Mouse (Mus musculus) embryonic facial prominence, embryonic 14.5 days (tissue): ENCODE results near the gene Nrl. TPM values are rescaled to one million over a fixed set of nuclear protein-coding genes. Genes with fewer than 3 reads are reported as not detected.

Experiments used
- ATAC-seq: fragments of 200-750 bp; cut with Nextera tagmentation; 2 replicates; pipeline ENCODE4 v1.8.0; 2017; ENCODE audit warnings: low read depth, moderate number of reproducible peaks, moderate TSS enrichment
- DNase-seq: peaks from one replicate; pipeline ENCODE4 v3.0.0-alpha.2; 2015; ENCODE audit warnings: low spot score
- H3K27ac ChIP-seq: fragments of 300-500 bp; sonication (generic); replicated peaks from 2 replicates; pipeline ENCODE4 v1.5.1; 2014; ENCODE audit warnings: low read depth, mild to moderate bottlenecking, low read length, moderate library complexity
- H3K27me3 ChIP-seq: fragments of 300-500 bp; sonication (generic); replicated peaks from 2 replicates; pipeline ENCODE4 v1.6.1; 2014; ENCODE audit warnings: low read length; ENCODE audit not compliant: control insufficient read depth, insufficient read depth
- H3K36me3 ChIP-seq: fragments of 300-500 bp; sonication (generic); 2 replicates; pipeline ENCODE4 v1.6.1; 2014; ENCODE audit warnings: low read length, mixed read lengths; ENCODE audit not compliant: control insufficient read depth, insufficient read depth
- H3K4me1 ChIP-seq: fragments of 300-500 bp; sonication (generic); 2 replicates; pipeline ENCODE4 v1.6.1; 2014; ENCODE audit warnings: antibody characterized with exemption, low read length; ENCODE audit not compliant: control insufficient read depth, insufficient read depth
- H3K4me2 ChIP-seq: fragments of 300-500 bp; sonication (generic); 2 replicates; pipeline ENCODE4 v1.6.1; 2014; ENCODE audit warnings: low read depth, mild to moderate bottlenecking, low read length, moderate library complexity, mixed read lengths
- H3K4me3 ChIP-seq: fragments of 300-500 bp; sonication (generic); 2 replicates; pipeline ENCODE4 v1.5.1; 2014; ENCODE audit warnings: low read depth, mild to moderate bottlenecking, low read length
- H3K9ac ChIP-seq: fragments of 300-500 bp; sonication (generic); 2 replicates; pipeline ENCODE4 v1.6.1; 2014; ENCODE audit warnings: low read depth, mild to moderate bottlenecking, low read length, moderate library complexity, mixed read lengths
- H3K9me3 ChIP-seq: fragments of 300-500 bp; sonication (generic); 2 replicates; pipeline ENCODE4 v1.6.1; 2016; ENCODE audit warnings: low read length; ENCODE audit not compliant: control insufficient read depth
- WGBS: fragments of 180-500 bp; shearing (Covaris S2); extraction: QIAGEN DNeasy Blood & Tissue Kit; methylation state at CpG from one replicate; pipeline ENCODE4 v1.1.7; 2014; 5-methylcytosine and 5-hydroxymethylcytosine counted together
- polyA plus RNA-seq: library from polyadenylated mRNA; unstranded; fragments of >200 nt; fragmentation: Nextera tagmentation; extraction: Ambion mirVana; gene quantifications from 2 replicates; pipeline ENCODE4 v1.2.1, GENCODE M21; 2014

The Nrl gene
- polyA plus RNA-seq, result not detected in 2 replicates

DNA sequence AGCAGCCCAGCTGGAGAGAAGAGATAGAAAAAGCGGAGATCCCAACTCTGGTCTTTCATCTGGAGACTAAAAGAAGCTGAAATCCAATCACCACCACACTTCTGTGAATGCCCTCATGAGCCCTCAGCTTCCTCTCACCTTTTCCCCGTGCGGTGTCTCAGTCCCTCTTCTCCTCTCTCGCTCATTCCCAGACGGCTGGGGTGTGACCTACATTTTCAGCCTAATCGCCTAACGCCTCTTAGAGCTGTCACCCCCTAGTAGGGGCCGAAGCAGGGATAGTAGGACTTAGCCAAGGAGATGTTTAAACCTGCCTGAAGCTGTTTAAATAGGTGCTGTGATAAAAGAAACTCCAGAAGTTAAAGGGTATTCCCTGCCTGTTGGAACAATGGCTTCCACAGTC lies at the start of gene Nrl:
Gene Nrl, minus strand, starts transcription at position 197 of the 400 bp plus-strand sequence.
- Histone ChIP-seq H3K4me2 (no peak within 1 kb of the TSS), H3K4me3 (no peak within 1 kb of the TSS), H3K36me3 (no peaks in the 10 kb centered on the region), H3K27me3 (peaks cover 29% of the 10 kb centered on the region), H3K9me3 (no peaks in the 10 kb centered on the region), H3K9ac (no peak within 1 kb of the TSS), H3K4me1 (0 out of 2 replicates have a peak, but pooled peaks cover 2% of the 10 kb centered on the region), H3K27ac (no peak within 1 kb of the TSS)
- ATAC-seq (no peak), DNase-seq (no peak)
- 32% methylated on average over 8 of the region's 8 CpGs for WGBS

DNA sequence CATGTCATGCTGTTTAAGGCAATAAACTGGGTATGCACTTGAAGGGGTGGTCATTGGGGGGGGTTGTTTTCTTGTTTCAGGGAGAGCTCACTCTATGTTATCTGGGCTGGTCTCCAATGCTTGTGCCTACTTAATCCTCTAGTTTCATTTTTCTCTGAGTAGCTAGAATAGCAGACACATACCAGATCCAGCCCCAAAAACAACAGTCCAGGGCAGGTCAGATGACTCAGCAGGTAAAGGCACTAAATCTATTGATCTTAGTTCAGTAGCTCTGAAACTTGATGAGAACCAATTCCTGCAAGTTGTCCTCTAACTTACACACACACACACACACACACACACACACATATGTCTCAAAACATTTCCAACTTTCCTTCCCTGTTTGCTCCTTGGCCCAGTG lies 47.0 kb upstream of the Nrl start:
- no peaks in the 10 kb centered on the region for H3K9me3 ChIP-seq
- peaks cover 22% of the 10 kb centered on the region; the same call in 1 of the 2 replicates for H3K36me3 ChIP-seq
- H3K4me2 ChIP-seq, result no peak overlapping the region
- H3K4me1 ChIP-seq, result no peaks in the 10 kb centered on the region
- no peak overlapping the region for H3K4me3 ChIP-seq
- H3K27ac ChIP-seq, result no peak overlapping the region
- no peak overlapping the region for H3K9ac ChIP-seq
- DNase-seq (no peak), ATAC-seq (no peak)
- no peaks in the 10 kb centered on the region for H3K27me3 ChIP-seq

DNA sequence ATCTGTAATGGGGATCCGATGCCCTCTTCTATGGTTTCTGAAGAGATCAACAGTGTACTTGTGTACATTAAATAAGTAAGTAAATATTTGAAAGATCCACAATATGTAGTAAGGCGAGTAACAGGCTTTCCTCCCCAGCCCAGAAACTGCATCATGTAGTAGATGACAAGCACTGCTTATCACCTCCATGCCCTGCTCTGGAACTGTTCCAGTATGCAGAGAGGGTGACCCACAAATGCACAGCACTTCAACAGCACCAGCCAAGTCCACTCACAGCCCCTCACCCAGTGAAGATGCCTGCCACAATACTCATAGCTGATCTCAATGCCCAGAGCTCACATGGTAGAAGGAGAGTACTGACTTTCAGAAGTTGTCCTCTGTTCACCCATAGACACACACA lies 45.8 kb upstream of the Nrl start:
- 82% methylated on average over 2 of the region's 2 CpGs for WGBS
- Histone ChIP-seq H3K27me3 (no peaks in the 10 kb centered on the region), H3K36me3 (peaks cover 33% of the 10 kb centered on the region), H3K4me1 (no peaks in the 10 kb centered on the region), H3K4me2 (no peak overlapping the region), H3K9me3 (no peaks in the 10 kb centered on the region), H3K27ac (no peak overlapping the region), H3K4me3 (no peak overlapping the region), H3K9ac (no peak overlapping the region)
- no peak for ATAC-seq
- DNase-seq, result no peak

DNA sequence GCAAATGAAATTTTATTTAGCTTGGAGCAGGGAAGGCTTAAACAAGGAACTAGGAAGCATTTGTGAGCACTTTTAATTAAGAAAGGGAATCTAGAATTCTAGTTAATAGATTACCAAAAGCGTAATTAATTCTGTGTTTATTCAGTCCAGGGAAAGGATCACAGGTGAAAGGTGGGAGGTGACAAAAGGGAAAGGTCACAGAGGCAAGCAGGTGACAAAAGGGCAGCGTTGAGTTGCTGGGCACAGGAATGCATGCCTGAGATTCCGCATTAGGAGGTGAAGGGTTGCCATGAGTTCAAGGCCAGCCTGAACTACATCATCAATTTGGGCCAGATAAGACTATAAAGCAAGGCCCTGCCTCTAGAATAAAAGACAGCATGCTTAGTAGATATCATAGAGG lies 42.7 kb upstream of the Nrl start:
- peaks cover 58% of the 10 kb centered on the region for H3K36me3 ChIP-seq
- no peaks in the 10 kb centered on the region for H3K4me1 ChIP-seq
- ATAC-seq (no peak), DNase-seq (no peak)
- no peaks in the 10 kb centered on the region for H3K27me3 ChIP-seq
- H3K4me2 ChIP-seq, result no peak overlapping the region
- H3K9me3 ChIP-seq, result no peaks in the 10 kb centered on the region
- H3K4me3 ChIP-seq, result no peak overlapping the region
- no peak overlapping the region for H3K9ac ChIP-seq
- H3K27ac ChIP-seq, result no peak overlapping the region
- WGBS, result 90% methylated on average over 3 of the region's 3 CpGs

DNA sequence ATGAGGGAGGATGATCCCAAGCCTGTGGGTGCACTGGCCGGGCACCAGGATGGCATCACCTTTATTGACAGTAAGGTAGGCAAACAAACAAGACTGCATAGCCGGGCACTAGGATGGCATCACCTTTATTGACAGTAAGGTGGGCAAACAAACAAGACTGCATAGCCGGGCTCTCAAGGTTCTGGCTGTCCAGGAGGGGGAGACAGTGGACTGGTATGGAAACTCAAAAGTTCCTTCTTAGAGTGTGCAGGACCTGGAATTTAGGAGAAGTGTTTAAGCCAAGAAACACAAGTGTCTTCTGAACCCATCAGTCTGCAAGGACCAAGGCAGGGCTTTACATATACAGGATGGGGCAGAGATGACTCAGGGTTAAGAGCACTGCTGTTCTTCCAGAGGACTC lies 41.0 kb upstream of the Nrl start:
- DNase-seq (no peak), ATAC-seq (no peak)
- H3K4me1 ChIP-seq, result peaks cover 8% of the 10 kb centered on the region
- H3K4me3 ChIP-seq, result no peak overlapping the region
- peaks cover 58% of the 10 kb centered on the region for H3K36me3 ChIP-seq
- no peak overlapping the region for H3K4me2 ChIP-seq
- 84% methylated on average over 3 of the region's 3 CpGs for WGBS
- H3K9me3 ChIP-seq, result no peaks in the 10 kb centered on the region
- no peaks in the 10 kb centered on the region for H3K27me3 ChIP-seq
- no peak overlapping the region for H3K27ac ChIP-seq
- no peak overlapping the region for H3K9ac ChIP-seq

DNA sequence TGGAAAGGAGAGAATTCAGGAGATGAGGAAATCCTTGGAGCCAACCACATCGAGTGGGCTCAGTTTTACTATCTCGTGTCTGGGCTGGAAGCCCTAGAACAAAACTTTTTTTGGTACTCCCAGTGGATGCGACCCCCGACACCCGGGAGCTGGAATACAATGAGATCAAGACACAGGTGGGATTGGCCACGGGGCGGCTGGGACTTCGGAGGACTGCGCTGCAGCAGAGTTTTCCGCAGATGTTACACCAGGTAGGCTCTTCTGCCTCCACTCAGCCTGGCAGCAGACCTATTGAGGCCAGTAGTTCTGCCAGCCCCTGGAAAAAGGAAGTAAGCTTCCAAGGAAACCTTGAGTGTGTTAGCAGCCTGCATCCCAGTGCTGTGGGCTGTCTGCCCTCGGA lies 38.5 kb upstream of the Nrl start:
- ATAC-seq, result no peak
- H3K4me3 ChIP-seq, result no peak overlapping the region
- no peak overlapping the region for H3K4me2 ChIP-seq
- peaks cover 50% of the 10 kb centered on the region for H3K36me3 ChIP-seq
- DNase-seq, result no peak
- WGBS, result 84% methylated on average over 11 of the region's 11 CpGs
- H3K9me3 ChIP-seq, result no peaks in the 10 kb centered on the region
- H3K9ac ChIP-seq, result no peak overlapping the region
- peaks cover 8% of the 10 kb centered on the region for H3K4me1 ChIP-seq
- no peaks in the 10 kb centered on the region for H3K27me3 ChIP-seq
- no peak overlapping the region for H3K27ac ChIP-seq

DNA sequence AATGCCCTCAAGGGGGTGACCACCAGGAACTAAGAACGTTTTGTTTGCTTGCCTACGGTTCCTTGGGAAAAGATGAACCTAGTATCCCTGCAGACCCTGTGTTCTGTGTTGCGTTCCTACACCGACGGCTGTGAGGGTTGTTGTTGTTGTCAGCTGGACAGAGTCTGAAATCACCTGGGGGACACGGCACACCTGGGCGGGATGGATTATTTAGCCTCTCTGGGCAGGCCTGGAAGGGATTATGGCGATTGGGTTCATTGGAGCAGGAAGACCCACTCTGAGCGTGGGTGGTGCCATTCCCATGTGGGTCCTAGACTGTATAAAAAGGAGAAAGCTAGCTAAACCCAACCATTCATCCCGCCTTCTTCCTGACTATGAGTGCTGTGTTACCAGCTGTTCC lies 37.1 kb upstream of the Nrl start:
- peak overlapping the region; percentile 70; the same call in 1 of the 2 replicates for H3K4me3 ChIP-seq
- no peaks in the 10 kb centered on the region for H3K9me3 ChIP-seq
- H3K9ac ChIP-seq, result no peak overlapping the region
- DNase-seq (no peak), ATAC-seq (no peak)
- peaks cover 8% of the 10 kb centered on the region for H3K4me1 ChIP-seq
- H3K27me3 ChIP-seq, result no peaks in the 10 kb centered on the region
- 81% methylated on average over 10 of the region's 10 CpGs for WGBS
- peak overlapping the region; percentile 65 for H3K4me2 ChIP-seq
- no peak overlapping the region for H3K27ac ChIP-seq
- peaks cover 38% of the 10 kb centered on the region for H3K36me3 ChIP-seq

DNA sequence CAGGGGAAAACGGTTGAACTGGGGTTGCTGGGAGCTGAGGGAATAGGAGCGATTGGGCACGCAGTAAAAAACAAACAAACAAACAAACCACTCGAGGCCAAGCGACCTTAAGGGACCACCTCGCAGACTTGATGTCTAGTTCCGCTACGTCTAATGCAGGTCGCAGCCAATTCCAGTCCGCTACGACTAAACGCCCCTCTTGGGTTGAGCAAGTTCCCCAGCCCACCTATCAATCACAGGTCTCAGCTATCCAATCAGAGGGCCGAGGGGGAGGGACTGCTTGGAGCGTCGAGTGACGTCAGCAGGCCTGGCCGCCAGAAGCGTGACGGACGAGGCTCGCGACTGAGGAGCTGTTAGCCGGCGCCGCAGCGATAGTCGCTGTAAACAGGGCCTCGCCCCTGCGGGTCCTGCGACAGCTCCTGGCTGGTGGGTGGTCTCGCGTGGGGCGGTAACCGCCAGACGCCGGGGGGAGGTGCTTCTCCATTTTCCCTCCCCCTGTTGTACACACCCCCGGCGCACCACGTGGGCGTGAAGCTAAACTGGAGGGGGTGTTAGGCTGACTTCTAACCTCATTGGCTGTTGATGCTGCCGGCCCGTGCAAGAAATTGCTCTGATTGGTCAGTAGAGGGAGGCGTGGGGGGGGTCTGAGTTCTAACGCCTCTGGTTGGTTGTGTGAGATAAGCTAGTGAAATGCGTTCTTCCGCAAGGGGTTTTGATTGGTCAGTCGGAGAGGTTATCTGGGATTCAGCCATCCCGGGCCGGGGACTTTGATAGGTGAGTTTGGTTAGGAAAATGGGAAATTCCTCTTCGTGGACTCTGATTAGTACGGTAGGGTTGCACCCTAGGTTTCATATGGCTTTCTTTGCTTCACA lies 35.7 kb upstream of the Nrl start, which contains the start of gene A730061H03Rik:
Gene A730061H03Rik, minus strand, starts transcription at position 205 of the 872 bp plus-strand sequence.
- DNase-seq (peak; percentile 100), ATAC-seq (peak; percentile 95)
- H3K4me1 ChIP-seq, result peaks cover 8% of the 10 kb centered on the region
- peak within 1 kb of the TSS; percentile 70 for H3K4me3 ChIP-seq
- H3K36me3 ChIP-seq, result peaks cover 23% of the 10 kb centered on the region
- H3K27me3 ChIP-seq, result no peaks in the 10 kb centered on the region
- H3K27ac ChIP-seq, result peak within 1 kb of the TSS; percentile 98
- WGBS, result 0% methylated on average over 34 of the region's 51 CpGs
- no peaks in the 10 kb centered on the region for H3K9me3 ChIP-seq
- H3K4me2 ChIP-seq, result peak within 1 kb of the TSS; percentile 65
- peak within 1 kb of the TSS; percentile 77 for H3K9ac ChIP-seq

DNA sequence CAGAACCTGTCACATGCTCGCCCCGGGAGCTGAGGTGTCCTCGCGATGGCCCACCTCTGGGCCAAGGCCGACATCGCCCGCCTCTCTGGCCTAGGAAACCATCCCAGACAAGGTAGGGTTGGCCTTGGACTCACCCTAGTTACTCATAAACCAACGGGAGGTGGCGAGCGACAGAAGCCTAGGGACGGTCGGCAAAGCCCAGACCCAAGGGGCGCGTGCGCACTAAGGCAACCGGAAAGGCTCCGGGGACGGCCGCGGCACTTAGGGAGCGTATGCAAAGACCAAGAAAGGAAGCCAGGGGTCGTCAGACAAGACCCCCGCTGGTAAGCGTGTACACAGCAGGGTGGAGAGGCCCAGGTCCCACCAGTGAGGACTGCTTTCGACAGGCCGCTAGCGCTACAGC lies 35.0 kb upstream of the Nrl start, which contains the start of gene Dcaf11:
Gene Dcaf11, plus strand, starts transcription at position 208 of the 403 bp plus-strand sequence.
- Histone ChIP-seq H3K9ac (peak within 1 kb of the TSS; percentile 77), H3K4me2 (peak within 1 kb of the TSS; percentile 65), H3K36me3 (peaks cover 17% of the 10 kb centered on the region), H3K27ac (peak within 1 kb of the TSS; percentile 98), H3K4me1 (peaks cover 8% of the 10 kb centered on the region), H3K27me3 (no peaks in the 10 kb centered on the region), H3K9me3 (no peaks in the 10 kb centered on the region), H3K4me3 (peak within 1 kb of the TSS; percentile 70)
- ATAC-seq, result peak; percentile 81
- peak; percentile 96 for DNase-seq
- 0% methylated on average over 27 of the region's 27 CpGs for WGBS
